Mouse (Mus musculus): ENCODE data around the gene Numbl.

GRCm38 (mm10) chr7:27323001-27323400 is 64.8 kb downstream of the Numbl start:
- TF ChIP-seq CTCF (IDR thresholded peaks at IDR 0.05; ENCODE audit: low read depth) (no peak), EP300 (optimal IDR thresholded peaks at IDR 0.05) (no peak)
